Mouse (Mus musculus): ENCODE data around the gene Oxct2a.

The Oxct2a gene

GRCm38 (mm10) chr4:123280117-123280516 lies 43.3 kb downstream of the Oxct2a start:
- no peak for DNase-seq (ENCODE audit: low read depth, low spot score)

All from R1 (cell line).